Comparison of ENCODE assay signal across 17 mouse cellular contexts in the genomic region with DNA sequence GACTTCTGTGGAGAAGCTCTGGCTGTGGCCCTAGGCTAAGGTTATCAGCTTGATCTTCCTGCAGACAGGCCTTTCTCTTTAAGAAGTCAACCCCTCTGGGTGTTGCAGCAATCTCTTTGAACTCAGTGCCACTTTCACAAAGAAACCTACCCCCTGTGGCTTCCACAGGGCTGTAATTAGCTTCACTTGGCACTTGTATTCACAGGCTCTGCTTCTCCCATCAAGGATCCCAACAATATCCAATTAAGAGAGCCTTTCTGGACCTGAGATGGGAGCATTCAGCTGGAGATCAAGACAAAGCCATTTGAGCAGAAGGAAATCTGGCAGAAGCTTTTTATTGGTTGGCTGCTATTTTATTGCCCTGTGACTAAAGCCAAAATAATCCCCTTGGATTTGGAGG.
DNase-seq lines count a peak whose midpoint lies in the region; ATAC-seq and TF ChIP-seq lines count a peak whose summit lies in the region.
"Had no signal": no experiment of that assay in that cellular context is flagged by ENCODE, and none has a peak within 500 bp of the region (broad histone marks: within the 10 kb centered on the region; RNA-seq: fewer than 3 reads in every experiment).

No protein-coding gene starts in this region.

- H3K4me1 ChIP-seq in ES-E14 (ENCODE audit: control insufficient read depth in 2 of 2, insufficient read depth in 2 of 2, low read length in 2 of 2, poor library complexity in 1 of 2), result no peaks in the 10 kb centered on the region
- H3K4me1 ChIP-seq in forebrain, embryonic 11.5 days (replicated peaks; ENCODE audit: control insufficient read depth, insufficient read depth, low read length), result peaks cover 12% of the 10 kb centered on the region; the same call in 1 of the 2 replicates
- H3K4me1 ChIP-seq in midbrain, embryonic 11.5 days (ENCODE audit: control insufficient read depth, insufficient read depth, low read length), result no peaks in the 10 kb centered on the region
- no peaks in the 10 kb centered on the region for H3K4me1 ChIP-seq in intestine, embryonic 15.5 days (replicated peaks)
- H3K4me1 ChIP-seq: megakaryocyte, embryonic 14.5 days; neural tube, embryonic 12.5 days had no signal

- DNase-seq in ES-E14 (ENCODE audit: low read depth, low spot score), result peak; percentile 17
- peak; percentile 46 for DNase-seq in brain, adult 2 months (ENCODE audit: low read depth, low spot score)
- DNase-seq in forebrain, embryonic 11.5 days (ENCODE audit: low spot score), result peak; percentile 72
- DNase-seq in midbrain, embryonic 11.5 days (ENCODE audit: low spot score, missing footprints), result no peak
- no peak for DNase-seq in adrenal gland, adult 2 months
- no peak for DNase-seq in left cerebral cortex, postnatal 25 days (ENCODE audit: low spot score in 2 of 2)
- no peak for DNase-seq in frontal cortex, postnatal 14 days (ENCODE audit: low spot score in 2 of 2)
- DNase-seq: cerebellum, adult 9-10 months; kidney, adult 2 months; liver; lung, embryonic 14.5 days; thymus, postnatal 4 days had no signal

- no peaks in the 10 kb centered on the region for H3K9me3 ChIP-seq in ES-E14 (ENCODE audit: control insufficient read depth, insufficient read depth, low read depth, low read length)
- no peaks in the 10 kb centered on the region for H3K9me3 ChIP-seq in forebrain, embryonic 11.5 days (ENCODE audit: control insufficient read depth, low read length)
- H3K9me3 ChIP-seq in midbrain, embryonic 11.5 days (ENCODE audit: control insufficient read depth, low read length), result no peaks in the 10 kb centered on the region
- H3K9me3 ChIP-seq in intestine, embryonic 15.5 days, result no peaks in the 10 kb centered on the region
- H3K9me3 ChIP-seq: megakaryocyte, embryonic 14.5 days; neural tube, embryonic 12.5 days had no signal

- H3K4me3 ChIP-seq in ES-E14 (ENCODE audit: insufficient read depth in 1 of 2, low read depth in 1 of 2, low read length in 2 of 2, poor library complexity in 1 of 2, severe bottlenecking in 1 of 2), result no peak overlapping the region
- H3K4me3 ChIP-seq in forebrain, embryonic 11.5 days (ENCODE audit: low read depth, low read length), result no peak overlapping the region
- H3K4me3 ChIP-seq in midbrain, embryonic 11.5 days (ENCODE audit: low read depth, low read length), result no peak overlapping the region
- no peak overlapping the region for H3K4me3 ChIP-seq in intestine, embryonic 15.5 days (replicated peaks)
- H3K4me3 ChIP-seq: megakaryocyte, embryonic 14.5 days; neural tube, embryonic 12.5 days had no signal

- no peak overlapping the region for H3K9ac ChIP-seq in ES-E14 (ENCODE audit: insufficient read depth, low read depth, low read length, poor library complexity, severe bottlenecking)
- H3K9ac ChIP-seq in forebrain, embryonic 11.5 days (ENCODE audit: low read length), result no peak overlapping the region
- no peak overlapping the region for H3K9ac ChIP-seq in midbrain, embryonic 11.5 days (ENCODE audit: low read length)
- H3K9ac ChIP-seq in intestine, embryonic 15.5 days, result no peak overlapping the region
- H3K9ac ChIP-seq: lung, embryonic 14.5 days; neural tube, embryonic 12.5 days had no signal

- intact Hi-C loops in left cerebral cortex, postnatal 25 days (cut with DNase I), result no loop called here

- peak; percentile 95 for ATAC-seq in forebrain, embryonic 11.5 days (replicated peaks; ENCODE audit: low FRiP score)
- ATAC-seq in midbrain, embryonic 11.5 days (ENCODE audit: low FRiP score), result peak; percentile 69
- no peak for ATAC-seq in intestine, embryonic 15.5 days
- ATAC-seq: activated CD4-positive, CD25-positive, alpha-beta regulatory T cell, adult 4 months had no signal

- in situ Hi-C loops in ES-E14 (cut with MboI; ENCODE audit: low sequenced_read_pairs in 2 of 2, unreplicated experiment in 2 of 2), result no loop called here

- H3K27ac ChIP-seq in ES-E14 (ENCODE audit: insufficient read depth, low read depth, low read length, poor library complexity, severe bottlenecking), result no peak overlapping the region
- peak overlapping the region; percentile 34; the same call in 1 of the 2 replicates for H3K27ac ChIP-seq in forebrain, embryonic 11.5 days (ENCODE audit: low read depth, low read length)
- H3K27ac ChIP-seq in midbrain, embryonic 11.5 days (ENCODE audit: low read depth, low read length), result no peak overlapping the region
- H3K27ac ChIP-seq in intestine, embryonic 15.5 days, result no peak overlapping the region
- H3K27ac ChIP-seq: neural tube, embryonic 12.5 days had no signal

- no peaks in the 10 kb centered on the region for H3K36me3 ChIP-seq in ES-E14 (ENCODE audit: control insufficient read depth, insufficient read depth, low read length, poor library complexity, severe bottlenecking)
- H3K36me3 ChIP-seq in forebrain, embryonic 11.5 days (ENCODE audit: control insufficient read depth, insufficient read depth, low read length), result no peaks in the 10 kb centered on the region
- H3K36me3 ChIP-seq in midbrain, embryonic 11.5 days (ENCODE audit: control insufficient read depth, insufficient read depth, low read length), result no peaks in the 10 kb centered on the region
- no peaks in the 10 kb centered on the region for H3K36me3 ChIP-seq in intestine, embryonic 15.5 days
- H3K36me3 ChIP-seq: neural tube, embryonic 12.5 days had no signal

- H3K27me3 ChIP-seq in forebrain, embryonic 11.5 days (ENCODE audit: control insufficient read depth, insufficient read depth, low read length), result no peaks in the 10 kb centered on the region
- no peaks in the 10 kb centered on the region for H3K27me3 ChIP-seq in midbrain, embryonic 11.5 days (ENCODE audit: control insufficient read depth, insufficient read depth, low read length)
- no peaks in the 10 kb centered on the region for H3K27me3 ChIP-seq in intestine, embryonic 15.5 days (replicated peaks)
- H3K27me3 ChIP-seq: megakaryocyte, embryonic 14.5 days; neural tube, embryonic 12.5 days had no signal

- no peak overlapping the region for H3K4me2 ChIP-seq in forebrain, embryonic 11.5 days (ENCODE audit: low read depth, low read length, severe bottlenecking)
- H3K4me2 ChIP-seq in midbrain, embryonic 11.5 days, result no peak overlapping the region
- no peak overlapping the region for H3K4me2 ChIP-seq in intestine, embryonic 15.5 days (replicated peaks)
- H3K4me2 ChIP-seq: heart, embryonic 11.5 days; lung, embryonic 14.5 days; neural tube, embryonic 12.5 days had no signal

TF ChIP-seq in ES-E14, 5 proteins besides CTCF, POLR2A, EP300 and RAD21:
- TF ChIP-seq CHD2 (IDR thresholded peaks at IDR 0.05; ENCODE audit: low read depth, low read length) (no peak), ZC3H11A (IDR thresholded peaks at IDR 0.05; ENCODE audit: borderline replicate concordance, low read depth, low read length) (no peak), MAFK (IDR thresholded peaks at IDR 0.05; ENCODE audit: insufficient read depth, low read depth, low read length) (no peak), HCFC1 (IDR thresholded peaks at IDR 0.05; ENCODE audit: borderline replicate concordance, insufficient read depth, low read length) (no peak), ZNF384 (IDR thresholded peaks at IDR 0.05; ENCODE audit: low read depth, low read length) (no peak)

Comparison
In these comparisons a context has a peak if more than half of its experiments do, and no peak if none do; other contexts are left out.
1. DNase-seq: peak in ES-E14 (single experiment), brain, adult 2 months (single experiment) and forebrain, embryonic 11.5 days (single experiment); none in midbrain, embryonic 11.5 days (single experiment), adrenal gland, adult 2 months (single experiment), left cerebral cortex, postnatal 25 days (0 of 2) and frontal cortex, postnatal 14 days (0 of 2).